10 mouse cellular contexts compared by ENCODE assay signal in the genomic region with DNA sequence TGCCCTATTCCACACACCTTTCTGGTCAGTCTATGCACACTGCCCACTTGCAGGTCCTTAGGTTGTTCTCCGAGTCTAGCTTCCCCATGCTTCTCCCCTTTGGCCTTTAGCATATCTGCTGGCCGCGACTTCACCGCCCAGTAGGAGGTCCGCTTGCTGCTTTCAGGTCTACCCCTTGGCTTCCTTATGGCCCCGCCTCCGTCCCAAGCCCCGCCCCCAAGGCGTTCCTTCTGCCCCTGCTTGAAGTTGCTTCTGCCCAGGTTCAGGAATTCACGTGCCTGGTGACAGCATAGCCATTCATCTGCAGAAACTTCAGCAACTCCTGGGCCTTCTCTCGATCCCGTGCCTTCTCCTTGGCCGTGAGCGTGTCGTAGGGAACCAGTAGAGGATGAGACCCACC. TPM values are rescaled to one million over a fixed set of nuclear protein-coding genes. Genes with fewer than 3 reads are reported as not detected.
A peak's percentile ranks its signal among the peaks of the same experiment; 100 is the strongest.
DNase-seq lines count a peak whose midpoint lies in the region; ATAC-seq and TF ChIP-seq lines count a peak whose summit lies in the region.
"Had no signal": no experiment of that assay in that cellular context is flagged by ENCODE, and none has a peak within 500 bp of the region (broad histone marks: within the 10 kb centered on the region; RNA-seq: fewer than 3 reads in every experiment).

No protein-coding gene starts in this region.

- DNase-seq in heart, adult 2 months: no peak
- peak; percentile 92 for DNase-seq in R1 (ENCODE audit: low read depth, low spot score)
- DNase-seq in kidney, adult 8-10 months: peak; percentile 37 to 61
- DNase-seq in lung, postnatal 14 days: peak; percentile 65
- DNase-seq in right cerebral cortex, postnatal 10 days (ENCODE audit: low spot score in 2 of 2): no peak
- DNase-seq in spleen, adult 12 weeks (ENCODE audit: low spot score): no peak

- H3K27me3 ChIP-seq in heart, embryonic 11.5 days (ENCODE audit: control insufficient read depth, insufficient read depth, low read length): peaks cover 62% of the 10 kb centered on the region
- H3K27me3 ChIP-seq in heart, adult 2 months (ENCODE audit: control insufficient read depth, insufficient read depth, low read length): peaks cover 7% of the 10 kb centered on the region

- no peak for TF ChIP-seq CTCF in heart, adult 2 months (IDR thresholded peaks at IDR 0.05)

- ATAC-seq in heart, embryonic 11.5 days (replicated peaks; ENCODE audit: insufficient number of reproducible peaks, low FRiP score, low TSS enrichment): no peak; the same call in 1 of the 2 replicates
- ATAC-seq in frontal cortex, adult (ENCODE audit: low TSS enrichment): no peak
- ATAC-seq: hindbrain, postnatal 0 days had no signal

- no peaks in the 10 kb centered on the region for H3K79me2 ChIP-seq in heart, adult 2 months (replicated peaks; ENCODE audit: control insufficient read depth, insufficient read depth, low read length)

- no peak overlapping the region for H3K4me3 ChIP-seq in heart, embryonic 11.5 days (ENCODE audit: low read depth, low read length)
- no peak overlapping the region for H3K4me3 ChIP-seq in heart, adult 2 months

- no peak for TF ChIP-seq EP300 in heart, adult 2 months (IDR thresholded peaks at IDR 0.05; ENCODE audit: insufficient read depth, low read depth, low read length)

- no peaks in the 10 kb centered on the region for H3K36me3 ChIP-seq in heart, embryonic 11.5 days (ENCODE audit: control insufficient read depth, insufficient read depth, low read length)
- no peaks in the 10 kb centered on the region for H3K36me3 ChIP-seq in heart, adult 2 months (ENCODE audit: control insufficient read depth, insufficient read depth, low read length)
- H3K36me3 ChIP-seq: G1E had no signal

- no peak overlapping the region for H3K27ac ChIP-seq in heart, embryonic 11.5 days (ENCODE audit: low read depth, low read length)
- no peak overlapping the region for H3K27ac ChIP-seq in heart, adult 2 months
- H3K27ac ChIP-seq: hindbrain, postnatal 0 days had no signal

- H3K4me2 ChIP-seq in heart, embryonic 11.5 days: peak overlapping the region; percentile 16

- intact Hi-C loops in heart, adult 2 months (cut with DNase I): no loop called here

- WGBS in heart, embryonic 11.5 days (ENCODE audit: insufficient replicate concordance): 6% methylated on average over 15 of the region's 15 CpGs
- 7% methylated on average over 15 of the region's 15 CpGs for WGBS in heart, adult 2 months

- H3K4me1 ChIP-seq in heart, embryonic 11.5 days (ENCODE audit: control insufficient read depth, insufficient read depth, low read length): peaks cover 4% of the 10 kb centered on the region; the same call in 1 of the 2 replicates
- H3K4me1 ChIP-seq in heart, adult 2 months (ENCODE audit: control insufficient read depth, insufficient read depth, low read length): no peaks in the 10 kb centered on the region

- H3K9me3 ChIP-seq in heart, embryonic 11.5 days (replicated peaks; ENCODE audit: control insufficient read depth, low read length): no peaks in the 10 kb centered on the region
- H3K9me3 ChIP-seq: G1E had no signal

- no peak for TF ChIP-seq POLR2A in heart, adult 2 months (IDR thresholded peaks at IDR 0.05; ENCODE audit: insufficient read depth, low read depth, low read length)

- H3K9ac ChIP-seq in heart, embryonic 11.5 days (ENCODE audit: low read depth, low read length): no peak overlapping the region
- no peak overlapping the region for H3K9ac ChIP-seq in heart, adult 2 months (ENCODE audit: low read depth, low read length)

RNA-seq across cellular contexts. Expression of a gene that starts 57.2 kb away (rescaled TPM):
- polyA plus RNA-seq in heart, embryonic 11.5 days (2014; fragmentation: Nextera tagmentation; extraction: Ambion mirVana): 0.08 and 0.31 TPM in 2 replicates
- total RNA-seq in heart, adult 2 months (2021): under 1 TPM; 0.08 to 0.18 TPM
- under 0.01 and 0.06 TPM in 2 replicates for polyA plus RNA-seq in heart, adult 2 months (2012; rRNA removed)

Comparison
In these comparisons a context has a peak if more than half of its experiments do, and no peak if none do; other contexts are left out.
1. DNase-seq: peak in R1 (single experiment), kidney, adult 8-10 months (2 of 2) and lung, postnatal 14 days (single experiment); none in heart, adult 2 months (0 of 2), right cerebral cortex, postnatal 10 days (0 of 2) and spleen, adult 12 weeks (single experiment).